Mouse (Mus musculus): Measurements from ENCODE around the gene Ufl1.
"Not testable (repeated sequence)": the region's sequence is repeated elsewhere in the genome, so short reads cannot be mapped to it uniquely, and the experiment has no call there.

Gene Ufl1

DNA sequence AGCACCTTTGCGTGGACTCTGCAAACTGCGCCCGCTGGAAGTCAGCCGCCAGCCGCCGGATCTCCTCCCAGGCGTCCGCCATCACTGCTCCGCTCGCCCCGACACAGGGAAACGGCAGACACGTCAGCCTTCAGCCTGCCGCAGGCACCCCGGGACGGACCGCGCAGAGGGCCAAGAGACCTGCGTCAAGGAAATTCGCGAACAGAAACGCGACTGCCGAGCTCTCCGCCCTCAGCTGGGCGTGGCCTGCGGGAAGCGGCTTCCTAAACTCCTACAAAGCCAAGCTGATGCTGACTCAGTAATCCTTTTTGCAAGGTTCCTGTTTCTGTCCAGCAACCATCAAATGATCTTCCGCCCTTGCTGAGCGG is at the start of gene Ufl1:
Gene Ufl1 (minus strand): TSS at position 151 of the 368 bp plus-strand sequence.
- DNase-seq (ENCODE audit: low spot score), result peak; percentile 96

GRCm38 (mm10) chr4:25325684-25326220 is 44.1 kb upstream of the Ufl1 start:
- DNase-seq (ENCODE audit: low spot score), result no peak

- DNase-seq (ENCODE audit: low spot score), result no peak
Measured at GRCm38 (mm10) chr4:25322631-25323178, 41.1 kb upstream of the Ufl1 start.

- DNase-seq (ENCODE audit: low spot score), result no peak
Measured at GRCm38 (mm10) chr4:25313767-25314166, 32.1 kb upstream of the Ufl1 start.

GRCm38 (mm10) chr4:25285002-25285401 is 3.4 kb upstream of the Ufl1 start:
- DNase-seq (ENCODE audit: low spot score), result not testable (repeated sequence)

DNA sequence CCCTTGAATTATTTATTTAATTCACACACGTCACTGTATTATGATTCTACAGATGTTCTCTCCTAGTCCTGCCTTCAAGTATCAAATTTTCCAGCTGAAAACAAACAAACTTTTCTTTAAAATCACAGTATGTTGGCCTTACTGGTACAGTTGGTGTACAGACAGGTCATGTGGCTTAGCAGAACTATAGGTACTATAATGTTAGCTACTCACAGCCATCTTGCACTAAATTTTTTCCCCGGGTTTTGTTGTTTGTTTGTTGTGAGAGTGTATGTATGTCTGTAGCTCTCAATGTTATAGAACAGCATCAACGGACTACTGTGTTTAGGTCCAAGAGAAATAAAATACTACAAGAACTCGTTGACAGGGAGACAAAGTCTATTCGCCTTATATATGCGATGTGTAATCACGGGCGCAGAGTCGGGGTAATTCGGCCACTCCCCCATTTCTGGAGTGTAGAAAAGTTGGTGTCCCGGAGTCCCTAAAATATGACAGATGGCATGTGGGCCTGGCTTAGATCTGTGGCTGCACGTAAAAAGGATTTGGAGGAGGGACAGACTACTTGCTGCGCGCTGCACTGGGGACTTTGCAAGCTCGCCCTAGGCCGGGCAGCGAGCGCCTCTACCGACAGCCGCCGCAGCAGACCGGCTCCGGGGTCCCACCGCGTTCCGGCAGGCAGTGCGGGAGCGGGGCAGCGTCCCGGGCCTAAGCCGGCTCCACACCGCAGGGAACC is 517 bp downstream of the Ufl1 start:
- DNase-seq (ENCODE audit: low spot score), result no peak

GRCm38 (mm10) chr4:25272861-25273627 is 8.6 kb downstream of the Ufl1 start:
- no peak for DNase-seq (ENCODE audit: low spot score)

DNA sequence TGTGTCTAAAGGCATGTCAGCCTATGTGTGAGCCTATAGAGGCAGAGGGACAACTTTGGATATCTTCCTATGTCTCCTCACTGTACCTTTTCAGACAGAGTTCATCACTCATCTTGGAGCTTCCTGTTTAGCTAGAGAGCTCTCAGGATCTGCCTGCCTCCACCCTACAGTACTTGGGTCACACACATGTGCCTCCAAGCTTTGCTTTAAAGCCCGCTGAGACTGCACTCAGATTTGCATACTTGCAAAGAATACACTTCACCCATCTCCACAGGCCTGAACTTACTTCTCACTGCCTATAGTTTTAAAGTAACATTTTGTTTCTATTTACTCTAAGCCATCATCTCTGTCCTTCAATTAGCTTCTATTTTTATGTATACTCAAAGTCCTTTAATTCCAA is 9.7 kb downstream of the Ufl1 start:
- no peak for DNase-seq (ENCODE audit: low spot score)

GRCm38 (mm10) chr4:25267144-25267543 is 14.5 kb downstream of the Ufl1 start:
- no peak for DNase-seq (ENCODE audit: low spot score)

DNA sequence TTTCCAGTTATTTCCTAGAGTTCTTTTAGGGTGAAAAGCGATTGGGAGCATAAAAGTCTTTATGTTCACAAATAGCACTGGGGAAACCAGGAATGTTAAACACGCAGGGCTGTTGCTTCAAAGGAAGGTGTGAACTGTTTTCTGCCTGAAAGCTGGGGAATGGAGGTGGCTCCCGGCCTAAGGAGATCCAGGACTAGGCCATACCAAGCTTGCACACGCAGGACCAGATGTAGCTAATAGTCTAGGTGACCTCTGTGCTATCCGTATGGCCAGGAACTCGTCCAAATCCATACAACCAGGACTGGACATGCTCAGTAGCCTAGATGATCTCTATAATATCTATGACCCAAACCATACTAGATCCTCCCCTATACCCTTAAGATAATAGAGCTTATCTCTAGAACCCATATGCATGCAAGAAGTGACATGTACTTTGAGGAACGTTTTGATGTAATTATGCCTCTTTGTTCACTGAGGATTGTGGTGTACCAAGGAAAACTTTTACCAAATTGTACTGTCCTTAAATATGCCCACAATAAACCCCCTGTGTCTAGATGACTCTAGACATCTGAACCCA is 23.7 kb downstream of the Ufl1 start:
- DNase-seq (ENCODE audit: low spot score), result no peak

DNA sequence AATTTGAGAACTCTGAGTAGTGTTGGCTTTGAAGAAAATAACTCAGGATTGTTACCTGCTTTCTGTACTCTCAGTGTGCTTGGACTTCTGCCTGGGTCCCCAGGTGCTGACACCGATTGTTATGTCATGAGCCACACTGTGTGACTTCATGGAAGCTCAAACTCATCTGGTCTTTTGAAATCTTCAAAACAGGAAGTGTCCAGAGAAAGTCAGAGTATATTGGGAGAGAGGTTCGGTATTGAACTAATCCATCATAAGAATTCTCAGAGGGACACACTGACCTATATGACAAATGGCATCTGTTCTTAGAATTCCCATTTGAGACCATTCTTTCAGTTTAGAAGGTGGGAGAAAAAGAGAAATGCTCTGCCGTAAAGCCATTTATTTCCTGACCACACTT is 38.8 kb downstream of the Ufl1 start, which contains the start of gene Fhl5:
Gene Fhl5 (minus strand): TSS at position 101 of the 400 bp plus-strand sequence.
- DNase-seq (ENCODE audit: low spot score), result no peak

- DNase-seq (ENCODE audit: low spot score), result not testable (repeated sequence)
Measured at GRCm38 (mm10) chr4:25235663-25236062, 46.0 kb downstream of the Ufl1 start.

GRCm38 (mm10) chr4:25233767-25234166 is 47.9 kb downstream of the Ufl1 start:
- not testable (repeated sequence) for DNase-seq (ENCODE audit: low spot score)

DNA sequence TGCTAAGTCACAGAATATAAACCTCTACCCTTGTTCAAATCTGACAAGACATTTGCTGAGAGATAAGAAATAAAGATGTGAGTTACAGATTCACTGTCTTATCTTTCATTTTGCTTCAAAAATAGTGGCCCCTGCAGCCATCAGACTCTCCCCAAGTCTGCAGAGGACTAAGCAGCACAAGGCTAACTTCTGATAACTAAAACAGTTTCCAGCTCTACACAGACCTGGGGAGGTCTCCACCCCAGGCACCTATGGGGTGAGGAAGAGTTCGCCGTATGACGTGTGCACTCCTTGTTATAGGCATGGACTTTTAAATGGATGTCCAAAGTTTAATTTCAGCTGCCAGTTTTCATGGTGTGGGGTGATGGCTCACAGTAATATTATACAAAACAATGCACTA is 49.1 kb downstream of the Ufl1 start:
- DNase-seq (ENCODE audit: low spot score), result no peak

DNA sequence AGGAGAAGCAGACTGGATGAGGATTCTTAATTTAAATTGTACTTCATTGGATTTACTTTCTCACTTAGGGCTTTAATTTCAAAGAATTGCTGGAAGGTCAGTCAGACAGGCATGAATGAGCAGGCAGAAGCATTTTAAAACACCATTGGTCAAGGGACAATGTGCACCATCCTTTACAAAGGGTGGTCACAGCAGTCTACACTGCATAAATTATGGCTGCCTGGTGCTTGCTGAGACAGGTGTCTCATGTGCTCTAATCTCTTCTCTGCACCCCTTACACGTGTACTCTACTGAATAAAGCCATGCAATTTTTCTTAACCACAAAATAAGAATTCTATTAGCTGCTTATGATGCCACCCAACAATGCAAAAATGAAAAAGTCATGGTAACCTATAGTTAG is 54.1 kb downstream of the Ufl1 start:
- DNase-seq (ENCODE audit: low spot score), result no peak

DNA sequence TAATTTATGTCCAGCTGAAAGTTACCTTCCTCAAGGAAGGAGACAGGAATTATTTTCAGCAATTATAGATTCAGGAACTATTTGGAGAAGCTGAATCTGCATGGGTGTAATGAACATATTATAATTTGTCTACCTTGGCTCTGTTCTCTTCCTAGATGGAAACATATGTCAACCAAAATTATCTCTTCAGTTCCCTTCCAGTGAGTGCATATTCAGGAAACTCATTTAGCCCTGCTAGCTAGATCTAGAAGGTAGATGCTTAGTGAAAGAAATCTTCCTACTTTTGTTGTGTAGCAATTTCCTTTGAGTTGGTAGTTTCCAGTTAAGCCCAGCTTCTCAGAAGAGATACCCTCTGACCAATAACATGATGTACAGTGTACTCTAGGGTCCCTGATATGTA is 59.7 kb downstream of the Ufl1 start:
- DNase-seq (ENCODE audit: low spot score), result no peak

DNA sequence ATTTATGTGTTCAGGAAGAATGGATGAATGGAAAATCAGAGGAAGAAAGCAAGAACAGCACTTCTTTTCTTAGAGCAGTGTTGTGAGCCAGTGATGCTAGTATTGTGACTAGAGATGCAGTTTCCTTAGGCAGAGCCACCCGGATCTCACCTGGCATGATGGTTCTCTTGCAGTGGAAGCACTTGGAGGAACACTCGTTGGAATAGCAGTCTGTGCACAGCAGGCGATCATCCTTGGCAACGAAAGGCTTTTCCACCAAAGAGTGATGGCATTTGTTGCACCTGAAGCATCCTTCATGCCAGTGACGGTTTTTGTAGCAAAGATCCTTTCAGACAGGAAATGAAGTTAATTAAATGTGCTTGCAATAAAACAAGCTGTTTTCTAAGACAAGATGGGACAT is 68.2 kb downstream of the Ufl1 start:
- no peak for DNase-seq (ENCODE audit: low spot score)

GRCm38 (mm10) chr4:25206166-25206565 is 75.5 kb downstream of the Ufl1 start:
- no peak for DNase-seq (ENCODE audit: low spot score)

Data from ovary, postnatal 14 days (tissue).